Mouse (Mus musculus) neural tube, embryonic 14.5 days (tissue): ENCODE data around the gene Gm38394. TPM values are rescaled to one million over a fixed set of nuclear protein-coding genes. Genes with fewer than 3 reads are reported as not detected.
A peak's percentile ranks its signal among the peaks of the same experiment; 100 is the strongest.
"Not testable (repeated sequence)": the region's sequence is repeated elsewhere in the genome, so short reads cannot be mapped to it uniquely, and the experiment has no call there.

Source experiments
- ATAC-seq: fragments of 200-750 bp; cut with Nextera tagmentation; 2 replicates; pipeline ENCODE4 v1.8.0; 2017; ENCODE audit warnings: low read depth, mild to moderate bottlenecking, moderate TSS enrichment, moderate library complexity
- H3K27ac ChIP-seq: fragments of 300-500 bp; sonication (generic); 2 replicates; pipeline ENCODE4 v1.5.1; 2014; ENCODE audit warnings: low read depth, mild to moderate bottlenecking, control low read depth, low read length, moderate library complexity, mixed read lengths
- H3K27me3 ChIP-seq: fragments of 300-500 bp; sonication (generic); 2 replicates; pipeline ENCODE4 v1.6.1; 2014; ENCODE audit warnings: low read length; ENCODE audit not compliant: control insufficient read depth, insufficient read depth
- H3K36me3 ChIP-seq: fragments of 300-500 bp; sonication (generic); 2 replicates; pipeline ENCODE4 v1.6.1; 2014; ENCODE audit warnings: low read length, mixed read lengths; ENCODE audit not compliant: control insufficient read depth, insufficient read depth
- H3K4me1 ChIP-seq: fragments of 300-500 bp; sonication (generic); 2 replicates; pipeline ENCODE4 v1.6.1; 2014; ENCODE audit warnings: low read length; ENCODE audit not compliant: control insufficient read depth, insufficient read depth
- H3K4me2 ChIP-seq: fragments of 300-500 bp; sonication (generic); 2 replicates; pipeline ENCODE4 v1.6.1; 2014; ENCODE audit warnings: mild to moderate bottlenecking, low read depth, low read length, control low read depth
- H3K4me3 ChIP-seq: fragments of 300-500 bp; sonication (generic); 2 replicates; pipeline ENCODE4 v1.5.1; 2014; ENCODE audit warnings: low read depth, low read length, control low read depth, mixed read lengths
- H3K9ac ChIP-seq: fragments of 300-500 bp; sonication (generic); replicated peaks from 2 replicates; pipeline ENCODE4 v1.6.1; 2014; ENCODE audit warnings: low read depth, mild to moderate bottlenecking, control low read depth, low read length, mixed read lengths
- H3K9me3 ChIP-seq: fragments of 300-500 bp; sonication (generic); 2 replicates; pipeline ENCODE4 v1.6.1; 2016; ENCODE audit warnings: low read length; ENCODE audit not compliant: control insufficient read depth
- WGBS: fragments of 180-500 bp; shearing (Covaris S2); extraction: QIAGEN DNeasy Blood & Tissue Kit; methylation state at CpG from one replicate; pipeline ENCODE4 v1.1.7; 2014; 5-methylcytosine and 5-hydroxymethylcytosine counted together
- polyA plus RNA-seq: library from polyadenylated mRNA; unstranded; fragments of >200 nt; fragmentation: Nextera tagmentation; extraction: Ambion mirVana; gene quantifications from 2 replicates; pipeline ENCODE4 v1.2.1, GENCODE M21; 2014

The Gm38394 gene
- polyA plus RNA-seq, 1 experiment from 2014 or later = 5.9 TPM

GRCm38 (mm10) chr1:133668618-133669017 is 7.5 kb upstream of the Gm38394 start:
- WGBS = 88% methylated on average over 3 of the region's 3 CpGs
- Histone ChIP-seq H3K4me3 (no peak overlapping the region), H3K4me2 (no peak overlapping the region), H3K27ac (no peak overlapping the region), H3K9ac (no peak overlapping the region), H3K36me3 (no peaks in the 10 kb centered on the region), H3K4me1 (no peaks in the 10 kb centered on the region), H3K27me3 (no peaks in the 10 kb centered on the region), H3K9me3 (no peaks in the 10 kb centered on the region)
- ATAC-seq = no peak

DNA sequence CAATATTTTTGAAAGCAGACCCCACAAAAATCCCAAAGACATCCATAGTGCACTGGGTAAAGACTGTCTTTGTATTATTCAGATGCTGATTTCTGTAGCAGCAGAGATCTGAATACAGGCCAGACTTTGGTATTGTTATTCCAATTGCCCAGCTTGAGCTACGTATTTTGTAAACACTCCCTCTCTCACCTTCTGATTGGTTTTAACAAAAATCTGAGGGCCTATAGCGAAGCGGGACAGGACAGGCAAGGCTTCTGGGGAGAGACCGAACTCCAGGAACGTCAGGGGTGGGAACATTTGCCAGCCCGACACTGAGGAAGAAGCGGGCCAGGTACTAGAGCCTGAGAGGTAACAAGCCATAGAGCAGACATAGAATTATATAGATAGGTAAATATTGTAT is 6.6 kb upstream of the Gm38394 start:
- Histone ChIP-seq H3K9ac (no peak overlapping the region), H3K36me3 (no peaks in the 10 kb centered on the region), H3K4me2 (no peak overlapping the region), H3K9me3 (no peaks in the 10 kb centered on the region), H3K4me1 (no peaks in the 10 kb centered on the region), H3K4me3 (no peak overlapping the region), H3K27me3 (no peaks in the 10 kb centered on the region), H3K27ac (no peak overlapping the region)
- ATAC-seq = no peak
- 37% methylated on average over 7 of the region's 7 CpGs for WGBS

GRCm38 (mm10) chr1:133665713-133666112 is 4.6 kb upstream of the Gm38394 start:
- not testable (repeated sequence) for H3K4me2 ChIP-seq, ATAC-seq, H3K4me1 ChIP-seq, H3K9ac ChIP-seq, H3K27ac ChIP-seq, H3K27me3 ChIP-seq, H3K36me3 ChIP-seq, H3K4me3 ChIP-seq, H3K9me3 ChIP-seq
- WGBS = 85% methylated on average over 5 of the region's 8 CpGs

DNA sequence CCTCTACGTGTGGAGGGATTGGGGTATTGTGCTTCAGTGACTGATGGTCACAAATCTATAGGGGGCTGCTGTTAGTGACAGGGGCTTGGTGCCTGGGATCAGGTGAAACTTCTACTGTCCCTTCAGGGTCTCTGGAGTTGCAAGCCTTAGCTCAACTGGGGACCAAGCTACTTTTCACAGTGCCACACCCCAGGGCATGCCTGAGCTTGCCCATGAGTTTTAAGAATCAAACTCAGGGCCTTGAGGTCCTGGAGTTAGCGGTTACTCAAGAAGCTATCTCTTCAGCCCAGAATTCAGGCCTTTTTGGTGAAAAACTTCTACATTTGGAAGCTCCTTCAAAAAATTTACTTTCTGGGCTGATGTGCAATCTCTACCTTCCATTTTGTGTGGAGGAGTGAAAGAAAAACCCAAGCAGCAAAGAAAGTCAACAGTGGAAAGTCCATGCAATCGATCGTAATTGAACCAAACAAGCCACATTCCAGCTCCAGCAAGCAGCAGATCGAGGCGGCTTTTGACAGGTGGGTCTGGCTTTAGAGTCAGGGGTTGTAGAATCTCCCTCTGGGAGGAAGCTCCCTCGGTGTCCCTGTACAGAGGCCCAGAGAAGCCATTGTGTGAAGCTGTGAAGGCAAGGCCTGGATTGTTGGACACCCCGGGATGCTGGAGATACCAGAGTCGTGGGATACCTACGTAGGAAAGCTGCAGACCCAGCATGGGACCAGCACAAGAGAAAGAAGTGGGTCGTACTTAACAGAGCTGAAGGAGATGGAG is 3.3 kb upstream of the Gm38394 start:
- H3K9ac ChIP-seq = no peak overlapping the region
- H3K4me1 ChIP-seq = peaks cover 5% of the 10 kb centered on the region; the same call in 1 of the 2 replicates
- H3K4me3 ChIP-seq = no peak overlapping the region
- no peaks in the 10 kb centered on the region for H3K9me3 ChIP-seq
- 70% methylated on average over 11 of the region's 11 CpGs for WGBS
- H3K27ac ChIP-seq = no peak overlapping the region
- no peak for ATAC-seq
- no peaks in the 10 kb centered on the region for H3K36me3 ChIP-seq
- H3K4me2 ChIP-seq = no peak overlapping the region
- H3K27me3 ChIP-seq = no peaks in the 10 kb centered on the region

DNA sequence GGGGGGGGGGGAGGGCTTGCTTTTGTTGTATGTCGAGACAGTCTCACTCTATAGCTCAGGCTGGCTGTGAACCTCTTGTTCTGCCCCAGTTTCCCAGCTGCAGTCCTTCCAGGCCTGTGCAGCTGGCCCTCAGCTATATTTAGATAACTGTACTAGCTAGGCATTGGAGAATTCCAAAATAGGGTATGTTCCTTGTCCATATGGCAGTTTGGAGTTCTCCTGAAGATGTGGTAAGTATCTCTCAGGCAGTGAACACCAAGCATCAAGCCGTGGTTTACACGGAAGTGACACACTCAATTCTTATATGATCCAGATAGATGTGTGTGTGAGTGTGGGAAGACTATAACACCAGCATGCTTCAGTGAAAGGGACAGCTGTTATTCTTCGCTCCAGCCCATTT is 2.3 kb upstream of the Gm38394 start:
- WGBS = 76% methylated on average over 4 of the region's 4 CpGs
- Histone ChIP-seq H3K4me2 (no peak overlapping the region), H3K4me3 (no peak overlapping the region)

GRCm38 (mm10) chr1:133662941-133663340 is 1.8 kb upstream of the Gm38394 start:
- Histone ChIP-seq H3K36me3 (0 out of 2 replicates have a peak, but pooled peaks cover 4% of the 10 kb centered on the region), H3K27ac (no peak overlapping the region), H3K9me3 (no peaks in the 10 kb centered on the region), H3K4me2 (no peak overlapping the region), H3K27me3 (no peaks in the 10 kb centered on the region), H3K4me3 (no peak overlapping the region), H3K9ac (no peak overlapping the region), H3K4me1 (peaks cover 19% of the 10 kb centered on the region)
- WGBS = 95% methylated on average over 7 of the region's 7 CpGs
- ATAC-seq = no peak

More for the DNA sequence above, 2.3 kb upstream of the Gm38394 start:
- H3K27me3 ChIP-seq = no peaks in the 10 kb centered on the region
- no peak overlapping the region for H3K9ac ChIP-seq
- no peak for ATAC-seq
- no peaks in the 10 kb centered on the region for H3K9me3 ChIP-seq
- 0 out of 2 replicates have a peak, but pooled peaks cover 2% of the 10 kb centered on the region for H3K36me3 ChIP-seq
- H3K4me1 ChIP-seq = peaks cover 15% of the 10 kb centered on the region
- no peak overlapping the region for H3K27ac ChIP-seq

DNA sequence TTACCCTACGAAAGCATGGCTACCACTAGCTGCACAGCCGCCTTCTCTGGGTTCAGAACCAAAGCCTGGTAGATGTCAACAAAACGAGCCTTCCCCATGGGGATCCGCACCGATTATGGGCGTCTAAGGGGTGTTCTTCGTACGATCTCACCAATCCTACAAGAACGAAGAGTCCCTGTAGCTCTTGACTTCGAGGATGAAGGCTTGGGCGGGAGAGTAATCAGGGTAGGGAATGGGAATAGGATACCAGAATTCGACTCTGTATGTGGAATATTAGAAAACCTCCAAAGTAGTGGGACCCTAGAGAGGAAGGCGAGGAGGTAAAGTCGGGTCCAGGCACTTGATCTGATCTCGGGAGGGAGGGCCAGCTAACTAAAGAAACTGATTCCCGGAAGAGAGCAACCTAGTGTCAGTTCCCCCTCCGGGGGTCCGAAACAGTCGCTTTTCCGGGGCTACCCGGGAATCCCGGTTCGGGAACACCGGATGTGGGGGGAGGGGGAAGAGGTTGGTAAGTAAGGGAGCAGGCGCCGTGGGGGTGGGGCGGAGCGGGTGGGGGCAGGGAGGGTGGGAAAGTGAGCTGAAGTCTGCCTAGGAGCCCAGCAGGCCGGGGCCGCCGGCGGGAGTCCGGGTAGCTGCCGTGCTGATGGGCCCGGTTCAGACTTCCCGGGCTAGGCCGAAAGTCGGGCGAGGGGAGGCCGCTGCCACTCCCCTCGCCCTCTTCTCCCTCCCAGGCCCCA is 484 bp downstream of the Gm38394 start, which contains the start of gene Zbed6:
Zbed6 (minus strand) TSS at position 420 of the 737 bp plus-strand sequence.
- H3K4me1 ChIP-seq = peaks cover 32% of the 10 kb centered on the region
- H3K9me3 ChIP-seq = no peaks in the 10 kb centered on the region
- WGBS = under 1% methylated on average over 41 of the region's 41 CpGs
- peaks cover 7% of the 10 kb centered on the region; the same call in 1 of the 2 replicates for H3K36me3 ChIP-seq
- H3K27ac ChIP-seq = peak within 1 kb of the TSS; percentile 92
- peak within 1 kb of the TSS; percentile 66 for H3K4me3 ChIP-seq
- ATAC-seq = peak; percentile 84
- H3K4me2 ChIP-seq = peak within 1 kb of the TSS; percentile 86
- H3K27me3 ChIP-seq = no peaks in the 10 kb centered on the region
- H3K9ac ChIP-seq = peak within 1 kb of the TSS; percentile 76

- no peak overlapping the region for H3K4me2 ChIP-seq
These were observed 2.2 kb downstream of the Gm38394 start for GRCm38 (mm10) chr1:133658878-133659277.

DNA sequence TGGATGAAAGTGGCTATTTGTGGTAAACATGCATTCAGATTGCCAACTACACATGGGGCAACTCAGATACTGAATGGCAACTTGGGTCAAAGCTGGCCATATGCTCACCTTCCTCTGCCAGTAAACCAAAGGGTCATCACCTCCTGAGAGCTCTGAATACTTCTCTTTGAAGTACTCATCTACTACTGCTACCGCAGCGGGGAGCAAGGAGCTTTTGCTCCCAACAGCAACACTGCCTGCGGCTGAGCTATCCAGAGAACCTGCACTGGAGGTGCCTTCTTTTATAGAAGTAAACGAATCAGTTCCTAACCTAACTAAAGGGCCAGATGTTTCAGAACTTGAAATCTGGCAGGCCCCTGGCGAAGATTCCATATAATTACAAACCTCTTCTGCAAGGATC is 4.3 kb downstream of the Gm38394 start:
- H3K4me3 ChIP-seq = no peak overlapping the region
- ATAC-seq = no peak
- H3K9ac ChIP-seq = no peak overlapping the region
- H3K36me3 ChIP-seq = peaks cover 7% of the 10 kb centered on the region; the same call in 1 of the 2 replicates
- peaks cover 34% of the 10 kb centered on the region for H3K4me1 ChIP-seq
- 43% methylated on average over 5 of the region's 5 CpGs for WGBS
- no peaks in the 10 kb centered on the region for H3K27me3 ChIP-seq
- H3K9me3 ChIP-seq = no peaks in the 10 kb centered on the region
- H3K27ac ChIP-seq = no peak overlapping the region
- H3K4me2 ChIP-seq = no peak overlapping the region

More at GRCm38 (mm10) chr1:133658878-133659277, 2.2 kb downstream of the Gm38394 start:
- Histone ChIP-seq H3K4me1 (peaks cover 34% of the 10 kb centered on the region), H3K9me3 (no peaks in the 10 kb centered on the region), H3K27ac (no peak overlapping the region), H3K27me3 (no peaks in the 10 kb centered on the region), H3K4me3 (no peak overlapping the region), H3K9ac (no peak overlapping the region), H3K36me3 (peaks cover 7% of the 10 kb centered on the region; the same call in 1 of the 2 replicates)
- ATAC-seq = no peak
- 77% methylated on average over 3 of the region's 3 CpGs for WGBS
